Mouse (Mus musculus) liver, embryonic 11.5 days (tissue): ENCODE measurements around the gene Zpbp2. TPM values are rescaled to one million over a fixed set of nuclear protein-coding genes. Genes with fewer than 3 reads are reported as not detected.

ENCODE experiments used
- ATAC-seq: fragments of 200-750 bp; cut with Nextera tagmentation; replicated peaks from 2 replicates; pipeline ENCODE4 v1.8.0; 2017; ENCODE audit warnings: moderate number of reproducible peaks, mild to moderate bottlenecking, moderate TSS enrichment, moderate library complexity; ENCODE audit not compliant: low FRiP score
- DNase-seq: peaks from one replicate; pipeline ENCODE4 v3.0.0-alpha.2; 2017; ENCODE audit warnings: low spot score
- H3K27ac ChIP-seq: fragments of 300-500 bp; sonication (generic); 2 replicates; pipeline ENCODE4 v1.5.1; 2014; ENCODE audit warnings: mild to moderate bottlenecking, low read depth, low read length, control low read depth
- H3K27me3 ChIP-seq: fragments of 300-500 bp; sonication (generic); replicated peaks from 2 replicates; pipeline ENCODE4 v1.6.1; 2014; ENCODE audit warnings: low read length, mixed read lengths; ENCODE audit not compliant: control insufficient read depth, insufficient read depth
- H3K36me3 ChIP-seq: fragments of 300-500 bp; sonication (generic); 2 replicates; pipeline ENCODE4 v1.6.1; 2014; ENCODE audit warnings: mild to moderate bottlenecking, low read length, moderate library complexity, mixed read lengths; ENCODE audit not compliant: control insufficient read depth, insufficient read depth
- H3K4me1 ChIP-seq: fragments of 300-500 bp; sonication (generic); replicated peaks from 2 replicates; pipeline ENCODE4 v1.6.1; 2014; ENCODE audit warnings: low read length, mixed read lengths; ENCODE audit not compliant: control insufficient read depth, insufficient read depth
- H3K4me2 ChIP-seq: fragments of 300-500 bp; sonication (generic); 2 replicates; pipeline ENCODE4 v1.6.1; 2014; ENCODE audit warnings: mild to moderate bottlenecking, control low read depth, moderate library complexity
- H3K4me3 ChIP-seq: fragments of 300-500 bp; sonication (generic); 2 replicates; pipeline ENCODE4 v1.5.1; 2014; ENCODE audit warnings: low read depth, low read length, control low read depth
- H3K9ac ChIP-seq: fragments of 300-500 bp; sonication (generic); 2 replicates; pipeline ENCODE4 v1.6.1; 2014; ENCODE audit warnings: low read depth, low read length, control low read depth
- H3K9me3 ChIP-seq: fragments of 300-500 bp; sonication (generic); 2 replicates; pipeline ENCODE4 v1.6.1; 2016; ENCODE audit warnings: low read length, inconsistent platforms, mixed read lengths; ENCODE audit not compliant: control insufficient read depth
- WGBS: fragments of 180-500 bp; shearing (Covaris S2); extraction: QIAGEN DNeasy Blood & Tissue Kit; methylation state at CpG from one replicate; pipeline ENCODE4 v1.1.7; 2014; 5-methylcytosine and 5-hydroxymethylcytosine counted together
- polyA plus RNA-seq: library from polyadenylated mRNA; unstranded; fragments of >200 nt; fragmentation: Nextera tagmentation; extraction: Ambion mirVana; gene quantifications from 2 replicates; pipeline ENCODE4 v1.2.1, GENCODE M21; 2014

Zpbp2 gene
- polyA plus RNA-seq, 1 experiment from 2014 or later = 0.40 TPM

- DNase-seq = no peak
- Histone ChIP-seq H3K9me3 (no peaks in the 10 kb centered on the region), H3K27ac (peak overlapping the region; percentile 99), H3K4me1 (peaks cover 78% of the 10 kb centered on the region), H3K9ac (peak overlapping the region; percentile 34; the same call in 1 of the 2 replicates), H3K4me2 (peak overlapping the region; percentile 89), H3K4me3 (no peak overlapping the region), H3K27me3 (no peaks in the 10 kb centered on the region), H3K36me3 (peaks cover 10% of the 10 kb centered on the region; the same call in 1 of the 2 replicates)
- no peak for ATAC-seq
- 45% methylated on average over 1 of the region's 1 CpGs for WGBS
Measured at GRCm38 (mm10) chr11:98584146-98584545, 33.2 kb downstream of the Zpbp2 start.

GRCm38 (mm10) chr11:98584629-98585177 is 33.8 kb downstream of the Zpbp2 start:
- ATAC-seq = no peak
- H3K4me1 ChIP-seq = peaks cover 82% of the 10 kb centered on the region
- no peak for DNase-seq
- H3K9me3 ChIP-seq = no peaks in the 10 kb centered on the region
- H3K4me2 ChIP-seq = peak overlapping the region; percentile 89
- H3K36me3 ChIP-seq = peaks cover 9% of the 10 kb centered on the region; the same call in 1 of the 2 replicates
- peak overlapping the region; percentile 53 for H3K9ac ChIP-seq
- peak overlapping the region; percentile 70; the same call in 1 of the 2 replicates for H3K4me3 ChIP-seq
- peak overlapping the region; percentile 99; the same call in 1 of the 2 replicates for H3K27ac ChIP-seq
- no peaks in the 10 kb centered on the region for H3K27me3 ChIP-seq
- WGBS = 87% methylated on average over 6 of the region's 6 CpGs

GRCm38 (mm10) chr11:98586087-98586891 is 35.4 kb downstream of the Zpbp2 start:
- DNase-seq = no peak
- no peak for ATAC-seq
- peaks cover 8% of the 10 kb centered on the region; the same call in 1 of the 2 replicates for H3K36me3 ChIP-seq
- H3K9ac ChIP-seq = peak overlapping the region; percentile 75
- H3K4me2 ChIP-seq = peak overlapping the region; percentile 89
- H3K27me3 ChIP-seq = no peaks in the 10 kb centered on the region
- 2% methylated on average over 22 of the region's 22 CpGs for WGBS
- H3K4me1 ChIP-seq = peaks cover 66% of the 10 kb centered on the region
- H3K4me3 ChIP-seq = peak overlapping the region; percentile 70
- H3K27ac ChIP-seq = peak overlapping the region; percentile 23
- no peaks in the 10 kb centered on the region for H3K9me3 ChIP-seq

- under 1% methylated on average over 49 of the region's 49 CpGs for WGBS
- ATAC-seq (peak; percentile 77), DNase-seq (peak; percentile 99)
- peak within 1 kb of the TSS; percentile 70 for H3K4me3 ChIP-seq
- H3K9ac ChIP-seq = peak within 1 kb of the TSS; percentile 75
- no peaks in the 10 kb centered on the region for H3K9me3 ChIP-seq
- H3K36me3 ChIP-seq = peaks cover 8% of the 10 kb centered on the region; the same call in 1 of the 2 replicates
- peak within 1 kb of the TSS; percentile 89 for H3K4me2 ChIP-seq
- peak within 1 kb of the TSS; percentile 97 for H3K27ac ChIP-seq
- no peaks in the 10 kb centered on the region for H3K27me3 ChIP-seq
- H3K4me1 ChIP-seq = peaks cover 58% of the 10 kb centered on the region
Measured at GRCm38 (mm10) chr11:98586892-98587563, 36.1 kb downstream of the Zpbp2 start, which contains the start of gene Ormdl3. Gene Ormdl3 (minus strand): TSS chr11:98587368.

- ATAC-seq (peak; percentile 67), DNase-seq (peak; percentile 86)
- peak overlapping the region; percentile 67 for H3K9ac ChIP-seq
- peak overlapping the region; percentile 70 for H3K4me3 ChIP-seq
- H3K4me1 ChIP-seq = peaks cover 53% of the 10 kb centered on the region
- H3K9me3 ChIP-seq = no peaks in the 10 kb centered on the region
- H3K27me3 ChIP-seq = no peaks in the 10 kb centered on the region
- peak overlapping the region; percentile 89 for H3K4me2 ChIP-seq
- 6% methylated on average over 20 of the region's 20 CpGs for WGBS
- peak overlapping the region; percentile 97 for H3K27ac ChIP-seq
- H3K36me3 ChIP-seq = peaks cover 2% of the 10 kb centered on the region; the same call in 1 of the 2 replicates
Measured at GRCm38 (mm10) chr11:98587684-98588546, 37.0 kb downstream of the Zpbp2 start.

GRCm38 (mm10) chr11:98588833-98589281 is 38.0 kb downstream of the Zpbp2 start:
- DNase-seq (no peak), ATAC-seq (no peak)
- H3K4me1 ChIP-seq = peaks cover 45% of the 10 kb centered on the region
- WGBS = 60% methylated on average over 6 of the region's 6 CpGs
- peak overlapping the region; percentile 70 for H3K4me3 ChIP-seq
- peak overlapping the region; percentile 89 for H3K4me2 ChIP-seq
- no peaks in the 10 kb centered on the region for H3K9me3 ChIP-seq
- peak overlapping the region; percentile 97 for H3K27ac ChIP-seq
- H3K27me3 ChIP-seq = no peaks in the 10 kb centered on the region
- H3K36me3 ChIP-seq = no peaks in the 10 kb centered on the region
- peak overlapping the region; percentile 15 for H3K9ac ChIP-seq

- Histone ChIP-seq H3K9me3 (no peaks in the 10 kb centered on the region), H3K27ac (peak overlapping the region; percentile 97; the same call in 1 of the 2 replicates), H3K9ac (peak overlapping the region; percentile 15), H3K4me2 (peak overlapping the region; percentile 89; the same call in 1 of the 2 replicates), H3K36me3 (no peaks in the 10 kb centered on the region), H3K4me1 (peaks cover 41% of the 10 kb centered on the region), H3K27me3 (no peaks in the 10 kb centered on the region), H3K4me3 (no peak overlapping the region)
- WGBS = 73% methylated on average over 8 of the region's 8 CpGs
- DNase-seq = no peak
- no peak for ATAC-seq
Measured at GRCm38 (mm10) chr11:98589306-98589705, 38.4 kb downstream of the Zpbp2 start.
